Mouse (Mus musculus) 416B (cell line): ENCODE measurements at regions not wholly inside any gene's neighbourhood (a gene's known extent, or its start where the extent isn't known, plus 50 kb on each side); places are given as distances from the start of the nearest gene placed in this dataset.

ENCODE experiments used
- DNase-seq: peaks from one replicate; pipeline ENCODE4 v3.0.0; 2011; ENCODE audit warnings: low read depth

GRCm38 (mm10) chr11:15572716-15573115, 684.8 kb upstream of the Vstm2a start:
- DNase-seq: no peak

DNA sequence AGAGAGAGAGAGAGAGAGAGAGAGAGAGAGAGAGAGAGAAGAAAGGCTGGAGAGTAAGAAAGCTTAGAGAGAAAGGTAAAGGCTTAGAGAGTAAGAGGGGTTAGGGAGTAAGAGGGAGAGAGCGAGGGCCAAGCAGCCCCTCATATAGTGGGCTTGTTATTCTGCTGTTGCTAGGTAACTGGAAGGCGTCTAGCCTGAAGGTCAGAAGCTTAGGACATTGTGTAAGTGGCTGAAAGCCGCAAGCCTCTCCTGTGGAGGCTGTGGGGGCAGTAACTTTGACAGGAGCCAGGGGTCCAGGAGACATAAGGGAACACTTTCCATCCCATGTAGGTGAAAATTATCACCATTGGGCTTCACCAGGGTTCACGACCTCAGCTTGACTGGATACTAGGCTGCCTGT, 637.6 kb upstream of the Vstm2a start:
- no peak for DNase-seq

- no peak for DNase-seq
Observed at GRCm38 (mm10) chr11:15649025-15649680, 608.4 kb upstream of the Vstm2a start.

- no peak for DNase-seq
Observed at GRCm38 (mm10) chr11:15689073-15689472, 568.5 kb upstream of the Vstm2a start.

DNA sequence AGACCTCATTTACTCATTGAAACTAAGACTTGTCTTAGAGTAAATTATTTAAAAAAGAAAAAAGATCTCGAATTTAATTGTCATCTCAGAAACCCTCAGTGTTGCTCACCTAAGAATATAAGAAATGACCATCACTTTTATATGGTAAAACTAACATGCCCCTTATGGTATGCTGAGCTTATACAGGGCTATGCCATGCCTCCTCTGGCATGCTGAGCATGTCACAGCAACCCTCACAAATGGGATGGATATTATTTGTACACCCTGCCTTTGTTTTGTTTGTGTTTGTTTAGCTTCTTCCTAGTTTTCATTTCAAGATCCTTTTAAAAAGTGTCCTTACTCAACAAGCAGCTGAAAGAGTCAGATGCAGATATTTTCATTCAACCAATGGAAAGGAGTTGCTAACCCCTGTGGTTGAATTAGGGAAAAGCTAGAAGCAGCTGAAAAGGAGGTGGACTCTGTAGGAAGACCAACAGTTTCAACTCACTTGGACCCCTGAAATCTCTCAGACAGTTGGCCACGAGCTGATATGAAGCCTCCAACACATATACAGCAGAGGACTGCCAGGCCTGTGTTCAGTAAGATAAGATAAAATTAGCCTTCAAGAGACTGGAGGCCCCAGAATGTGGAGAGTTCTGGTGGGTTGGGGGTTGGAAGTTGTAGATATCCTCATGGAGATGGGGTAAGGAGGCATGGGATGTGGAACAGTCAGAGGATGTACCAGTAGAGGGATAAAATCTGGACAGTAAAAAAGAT, 559.3 kb upstream of the Vstm2a start:
- no peak for DNase-seq

DNA sequence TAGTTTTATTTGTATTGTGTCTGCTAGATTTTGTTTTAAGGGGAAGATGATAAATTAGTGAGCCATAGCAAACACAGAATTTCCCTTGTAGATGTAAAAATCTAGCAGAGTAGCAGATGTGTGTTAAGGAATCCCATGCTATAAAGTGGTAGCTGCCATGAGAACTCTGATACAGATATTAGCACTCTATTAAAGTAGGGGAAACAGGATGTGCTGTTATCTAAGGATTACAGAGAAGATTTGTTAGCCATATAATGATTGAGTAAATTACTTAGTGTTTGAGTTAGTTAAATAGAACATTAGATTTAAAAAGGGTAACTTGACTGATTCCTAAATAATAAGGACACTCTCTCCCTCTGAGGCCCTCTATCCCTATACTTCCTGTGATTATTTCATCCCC, 541.5 kb upstream of the Vstm2a start:
- DNase-seq: no peak

GRCm38 (mm10) chr11:15717536-15717935, 540.0 kb upstream of the Vstm2a start:
- peak; percentile 11 for DNase-seq

GRCm38 (mm10) chr11:15737621-15738020, 519.9 kb upstream of the Vstm2a start:
- no peak for DNase-seq

DNA sequence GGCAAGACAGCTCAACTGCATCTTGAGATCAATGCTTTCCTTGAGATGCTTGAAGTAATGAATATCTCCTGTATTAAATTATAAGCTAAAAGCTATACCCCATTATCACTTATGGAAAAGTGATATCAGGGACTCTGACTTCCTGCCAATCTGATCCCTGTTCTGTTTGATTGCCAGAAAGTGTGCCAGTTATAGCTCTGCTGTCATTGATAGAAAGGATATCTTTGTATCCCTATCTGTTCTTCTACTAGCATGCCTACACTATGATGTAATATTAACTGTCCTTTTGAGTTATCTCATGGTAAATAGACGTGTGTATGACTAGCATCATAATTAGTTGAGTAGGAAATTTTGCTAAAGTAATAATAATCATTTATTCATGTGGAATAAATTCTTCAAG, 501.5 kb upstream of the Vstm2a start:
- DNase-seq: no peak

- peak; percentile 4 for DNase-seq
Observed at GRCm38 (mm10) chr11:15769651-15770617, 487.6 kb upstream of the Vstm2a start.
